Mouse (Mus musculus) gastrocnemius, adult 18-20 months (tissue): Measurements from ENCODE around the gene Vwce. TPM values are rescaled to one million over a fixed set of nuclear protein-coding genes. Genes with fewer than 3 reads are reported as not detected.

Experiments used
- DNase-seq: peaks from one replicate; pipeline ENCODE4 v3.0.0; 2021; ENCODE audit warnings: low spot score
- total RNA-seq, 2 experiments: library from RNA; stranded (reverse); gene quantifications; 2 replicates each; pipeline ENCODE4 v1.2.3; 2021

The Vwce gene
- total RNA-seq, 2 experiments from 2014 or later: not detected

DNA sequence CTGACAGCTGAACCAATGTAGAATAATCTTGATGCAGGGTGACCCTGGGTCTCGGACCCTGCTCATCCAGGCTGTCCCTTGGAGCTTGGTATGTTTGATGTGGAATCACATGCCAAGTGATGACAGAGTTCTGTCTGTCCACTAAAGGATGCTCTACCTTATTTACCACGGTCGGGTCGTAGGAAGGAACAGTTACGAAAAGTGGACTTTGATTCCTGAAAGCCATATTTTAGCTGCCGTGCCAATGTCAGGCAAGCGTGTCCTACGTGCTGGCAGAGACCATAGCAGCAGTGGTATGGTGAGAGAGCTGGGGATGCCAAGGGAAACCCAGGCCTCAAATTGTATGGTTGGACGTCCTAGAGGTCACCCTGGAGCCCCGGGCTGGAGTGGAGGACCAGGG is 79.5 kb downstream of the Vwce start:
- no peak for DNase-seq

DNA sequence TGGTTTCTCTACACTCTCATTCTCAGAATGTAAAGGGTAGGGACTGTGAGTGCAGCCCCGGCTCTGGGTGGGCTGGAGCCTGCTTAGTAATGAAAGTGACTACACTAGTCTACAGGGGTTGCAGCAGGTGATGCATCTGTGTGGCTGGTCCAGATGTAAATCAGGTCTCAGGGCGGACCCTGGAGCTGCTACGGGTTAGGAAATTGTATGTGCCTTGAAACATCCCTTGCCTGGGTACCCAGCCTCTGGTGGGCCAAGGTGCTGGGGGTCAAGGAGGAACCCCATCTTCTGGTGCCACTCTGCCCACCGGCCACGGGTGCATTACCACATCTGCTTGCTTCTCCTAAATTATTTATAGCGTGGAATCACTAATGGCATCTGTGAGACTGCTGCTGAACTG is 80.2 kb downstream of the Vwce start:
- no peak for DNase-seq

DNA sequence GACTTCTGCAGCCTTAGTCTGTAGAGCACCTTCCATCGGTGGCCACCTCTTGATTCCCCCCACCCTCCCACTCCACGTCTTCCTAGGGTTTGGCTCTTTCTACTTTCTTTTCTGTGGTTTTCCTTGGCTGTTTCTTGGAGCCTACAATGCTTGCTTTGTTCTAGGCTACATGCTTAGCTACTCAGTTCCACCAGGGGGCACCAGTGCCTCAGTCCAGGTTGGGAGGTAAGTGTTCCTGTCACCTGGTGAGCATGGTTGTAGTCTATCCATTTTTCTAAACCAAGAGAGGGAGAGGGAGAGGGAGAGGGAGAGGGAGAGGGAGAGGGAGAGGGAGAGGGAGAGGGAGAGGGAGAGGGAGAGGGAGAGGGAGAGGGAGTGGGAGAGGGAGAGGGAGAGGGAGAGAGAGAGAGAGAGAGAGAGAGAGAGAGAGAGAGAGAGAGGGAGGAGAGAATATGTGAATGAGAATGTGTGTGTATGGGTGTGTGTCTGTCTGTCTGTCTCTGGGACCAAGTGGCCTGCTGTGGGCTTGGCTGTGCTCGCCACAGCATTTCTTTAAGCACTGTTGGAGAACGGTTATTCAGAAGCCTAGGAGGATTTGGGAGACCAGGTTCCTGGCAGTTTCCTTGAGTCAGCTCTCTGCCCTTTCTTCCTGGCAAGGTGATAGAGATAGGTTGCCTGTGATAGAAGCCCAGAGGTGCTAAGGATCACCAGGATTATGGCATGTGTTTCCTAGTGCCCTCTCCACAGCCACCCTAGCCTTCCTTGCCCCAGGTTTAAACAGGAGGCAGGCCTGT is 80.9 kb downstream of the Vwce start:
- peak; percentile 67 for DNase-seq

DNA sequence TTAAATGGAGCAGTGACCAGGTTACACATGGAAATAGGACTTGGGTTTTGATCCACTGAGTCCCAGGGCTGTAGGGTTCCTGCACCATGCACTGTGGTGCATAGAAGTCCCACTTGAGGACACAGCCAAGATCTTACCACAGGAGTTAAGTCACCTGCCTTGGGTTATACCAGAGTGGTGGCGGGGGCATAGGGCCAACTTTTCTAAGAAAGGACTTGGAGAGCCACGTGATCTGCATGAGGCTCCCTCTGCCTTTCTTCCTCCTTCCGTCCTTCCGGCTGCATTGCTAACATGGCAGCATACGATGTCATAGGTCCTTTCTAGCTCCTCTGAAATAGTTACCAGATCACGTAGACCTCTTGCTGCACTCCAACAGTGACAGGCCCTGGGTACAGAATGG is 81.5 kb downstream of the Vwce start:
- DNase-seq: no peak

Other genes with a start within 250 kb of the Vwce start
- 1 to 10 TPM; 1.5 TPM for gene Syt7, start 245.1 kb upstream of the Vwce start, total RNA-seq
- gene Lrrc10b, start 176.7 kb upstream of the Vwce start, total RNA-seq: under 1 TPM; 0.17 to 0.18 TPM
- gene Ppp1r32, start 151.3 kb upstream of the Vwce start, total RNA-seq: under 1 TPM; 0.82 to 0.85 TPM
- 10 to 100 TPM; 15.4 to 19.8 TPM for gene Cpsf7, start 108.9 kb upstream of the Vwce start, total RNA-seq
- 10 to 100 TPM; 45.0 to 47.5 TPM for gene Sdhaf2, start 108.1 kb upstream of the Vwce start, total RNA-seq
- 1 to 10 TPM; 3.0 to 3.2 TPM for gene Tmem216, start 78.0 kb upstream of the Vwce start, total RNA-seq
- 1 to 10 TPM; 5.5 to 6.6 TPM for gene Cyb561a3, start 57.0 kb upstream of the Vwce start, total RNA-seq
- 1 to 10 TPM in 1 of 2 experiments, under 1 TPM in 1; 0.87 to 1.0 TPM for gene Tmem138, start 56.9 kb upstream of the Vwce start, total RNA-seq
- gene Ddb1, start 28.9 kb upstream of the Vwce start, total RNA-seq: 100 to 1,000 TPM; 127 to 132 TPM
- 1 to 10 TPM; 3.2 to 4.6 TPM for gene Tkfc, start 28.6 kb upstream of the Vwce start, total RNA-seq
- not detected for gene Pga5, start 43.9 kb downstream of the Vwce start, total RNA-seq
- gene Vps37c, start 54.5 kb downstream of the Vwce start, total RNA-seq: 10 to 100 TPM; 21.3 to 28.5 TPM
- gene Cd5, start 104.8 kb downstream of the Vwce start, total RNA-seq: not detected
- gene Cd6, start 195.8 kb downstream of the Vwce start, total RNA-seq: not detected
- under 1 TPM; 0.23 to 0.55 TPM for gene Slc15a3, start 205.5 kb downstream of the Vwce start, total RNA-seq
- gene Tmem132a, start 235.7 kb downstream of the Vwce start, total RNA-seq: 1 to 10 TPM; 3.0 to 3.4 TPM
- 100 to 1,000 TPM; 208 to 227 TPM for gene Tmem109, start 247.8 kb downstream of the Vwce start, total RNA-seq